Mouse (Mus musculus) cerebellum, adult 8-10 months (tissue): Measurements from ENCODE around the gene Cdc123.

Experiments used
- DNase-seq: peaks from one replicate; pipeline ENCODE4 v3.0.0; 2022

The Cdc123 gene

DNA sequence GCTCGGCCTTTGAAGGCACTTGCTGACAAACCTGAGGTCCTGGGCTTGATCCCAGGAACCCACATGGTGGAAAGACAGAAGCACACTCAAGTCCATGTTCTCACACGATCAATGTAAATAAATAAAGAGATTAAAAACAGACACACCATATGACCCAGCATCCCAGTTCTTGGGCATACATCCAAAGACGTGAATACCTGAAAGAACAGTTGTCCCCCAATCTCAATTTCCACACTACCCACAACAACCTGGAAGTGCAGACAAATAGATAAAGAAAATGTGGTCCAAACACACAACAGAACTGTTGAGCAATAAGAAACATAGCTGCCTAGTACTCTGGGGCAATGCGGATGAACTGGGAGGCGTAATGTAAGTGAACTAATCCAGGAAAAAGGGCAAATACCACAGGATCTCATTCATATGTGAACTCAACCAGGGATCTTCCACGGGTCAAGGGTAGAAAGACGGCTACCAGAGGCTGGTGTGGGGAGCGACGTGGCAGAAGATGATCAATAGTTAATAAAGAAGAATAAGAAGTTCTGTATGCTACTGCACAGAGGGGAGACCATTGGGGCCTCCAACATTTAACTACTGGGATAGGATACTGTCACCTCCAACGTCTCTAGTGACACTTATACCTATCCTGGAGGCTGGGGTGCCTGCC, 42.9 kb downstream of the Cdc123 start:
- no peak for DNase-seq

DNA sequence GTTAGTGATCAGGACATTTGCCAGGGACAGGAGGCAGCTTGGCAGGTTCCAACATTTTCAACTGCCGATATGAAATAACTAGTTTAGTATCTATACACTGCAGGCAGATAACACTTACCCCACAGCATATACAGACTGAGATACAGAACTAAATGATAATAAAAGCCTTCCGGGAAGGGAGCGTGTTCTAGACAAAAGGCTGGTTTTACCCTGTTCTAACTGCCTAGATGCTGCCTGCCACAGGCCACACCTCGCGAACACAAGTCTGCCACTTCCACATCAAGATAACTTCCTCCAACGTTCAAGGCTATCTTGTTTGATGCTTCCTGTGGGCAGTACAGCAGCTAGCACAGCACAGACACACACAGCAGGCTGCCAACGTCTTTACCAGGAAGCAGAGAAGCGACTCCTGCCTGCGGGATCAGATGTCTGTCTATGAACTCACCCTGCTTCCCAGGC, 43.8 kb downstream of the Cdc123 start:
- DNase-seq = no peak

DNA sequence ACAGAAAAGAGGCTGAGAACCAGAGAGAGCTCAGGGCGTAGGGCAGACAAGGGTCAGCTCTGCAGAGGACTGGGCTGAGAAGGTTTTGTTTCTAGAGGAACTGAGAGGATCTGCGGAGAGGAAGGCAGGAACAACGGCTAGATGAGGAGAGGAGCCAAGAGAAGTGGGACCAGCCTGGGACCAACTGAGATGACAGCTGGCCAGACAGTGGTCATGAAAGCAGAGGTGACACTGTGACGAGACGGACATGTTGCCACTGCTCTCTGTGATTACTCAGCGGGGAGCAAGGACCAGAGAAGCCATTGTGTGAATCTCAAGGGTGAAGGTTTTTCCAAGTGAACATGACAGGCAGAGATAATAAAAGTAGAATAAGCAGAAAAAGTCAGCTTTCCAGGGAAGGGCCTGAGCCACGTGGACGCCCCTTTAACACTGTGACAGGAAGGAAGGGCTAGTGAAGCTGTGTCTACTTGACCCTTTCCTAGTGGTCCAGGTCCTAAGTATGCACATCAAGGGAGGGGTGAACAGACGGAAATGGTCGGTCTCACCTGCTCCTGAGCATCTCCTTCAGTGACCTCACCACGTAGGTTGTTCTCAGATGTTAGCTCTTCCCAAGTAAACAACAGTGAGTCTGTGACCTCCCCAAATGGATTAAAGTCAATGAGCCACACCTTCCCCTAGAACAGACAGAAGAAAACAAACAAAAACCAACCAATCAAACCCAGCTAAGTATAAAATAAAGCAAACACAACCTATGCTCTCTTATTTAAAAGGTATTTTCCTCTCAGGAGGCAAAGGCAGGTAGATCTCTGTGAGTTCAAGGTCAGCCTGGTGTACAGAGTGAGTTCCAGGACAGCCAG, 46.9 kb downstream of the Cdc123 start:
- DNase-seq = no peak

DNA sequence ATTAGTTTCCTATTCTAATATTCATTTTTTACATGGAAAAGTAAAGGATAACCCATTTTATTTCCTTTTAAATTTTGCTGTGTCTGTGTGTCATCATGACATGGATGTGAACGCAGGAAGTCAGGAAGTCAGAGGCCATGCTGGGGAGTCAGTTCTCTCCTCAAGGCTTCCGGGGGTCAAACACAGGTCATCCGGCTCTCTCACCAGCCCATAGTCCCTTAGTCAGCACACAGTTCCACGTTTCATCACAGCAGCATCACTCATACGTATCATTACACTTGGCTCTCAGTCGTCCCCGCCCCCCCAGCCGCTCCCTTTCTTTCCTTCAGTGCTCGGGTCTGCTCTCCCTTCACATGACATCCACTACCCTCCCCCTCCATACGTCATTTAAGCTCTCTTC, 51.2 kb downstream of the Cdc123 start:
- no peak for DNase-seq

DNA sequence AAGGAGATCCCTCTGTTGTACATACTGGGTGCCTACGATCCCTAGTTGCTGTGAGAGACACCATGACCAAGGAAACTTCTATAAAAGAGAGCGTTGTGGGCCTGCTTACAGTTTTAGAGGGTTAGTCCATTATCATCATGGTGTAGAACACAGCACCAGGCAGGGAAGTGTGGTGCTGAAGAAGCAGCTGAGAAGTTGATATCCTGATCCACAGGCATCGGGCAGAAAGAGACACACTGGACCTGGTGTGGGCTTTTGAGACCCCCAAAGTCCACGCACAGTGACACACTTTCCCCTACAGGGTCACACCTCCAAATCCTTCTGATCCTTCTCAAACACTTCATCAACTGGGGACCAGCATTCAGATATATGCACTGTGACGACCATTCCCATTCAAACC, 52.9 kb downstream of the Cdc123 start:
- DNase-seq = no peak

DNA sequence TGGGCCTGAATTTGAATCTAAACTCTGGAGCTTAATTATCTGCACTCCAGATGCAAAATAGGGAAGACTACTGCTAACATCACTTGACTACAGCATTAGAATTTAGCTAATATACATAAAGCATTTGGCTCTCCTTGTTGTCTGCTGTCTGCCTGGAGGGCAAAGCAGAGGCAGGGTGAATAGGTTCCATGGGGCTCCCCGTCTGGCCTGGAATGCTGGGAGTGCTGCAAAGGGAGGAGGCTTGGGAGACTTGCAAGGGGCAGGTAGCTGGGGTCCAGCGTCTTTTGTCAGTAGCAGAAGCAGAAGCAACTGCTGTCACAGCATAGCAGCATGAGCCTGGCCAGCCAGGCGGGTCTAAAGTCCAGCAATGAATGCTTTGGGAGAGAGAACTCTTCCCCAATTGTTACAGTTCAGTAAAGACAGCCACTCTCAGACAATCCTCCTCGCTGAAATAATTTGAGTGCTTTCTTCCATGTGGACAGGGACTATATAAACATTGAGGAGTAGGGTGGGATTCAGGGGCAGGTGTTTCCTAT, 55.3 kb downstream of the Cdc123 start:
- no peak for DNase-seq

DNA sequence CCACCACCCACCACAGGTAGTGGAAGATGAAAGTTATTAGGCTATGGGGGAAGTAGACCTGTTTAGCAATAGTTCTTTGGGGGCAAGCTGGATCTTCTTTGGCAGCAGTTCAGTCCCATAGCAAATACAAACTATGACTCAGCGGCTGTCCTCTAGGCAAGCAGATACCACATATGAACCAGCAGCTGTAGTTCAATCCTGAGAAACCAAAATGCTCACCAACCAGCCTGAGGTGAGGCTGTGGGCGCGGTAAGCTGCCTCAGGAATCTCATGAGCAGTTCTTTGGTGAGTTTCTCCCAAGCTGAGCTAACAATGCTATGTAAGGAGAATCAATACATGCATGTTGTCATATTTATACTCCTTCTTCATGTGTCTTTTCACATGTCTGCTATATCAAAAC, 57.6 kb downstream of the Cdc123 start:
- DNase-seq = no peak

DNA sequence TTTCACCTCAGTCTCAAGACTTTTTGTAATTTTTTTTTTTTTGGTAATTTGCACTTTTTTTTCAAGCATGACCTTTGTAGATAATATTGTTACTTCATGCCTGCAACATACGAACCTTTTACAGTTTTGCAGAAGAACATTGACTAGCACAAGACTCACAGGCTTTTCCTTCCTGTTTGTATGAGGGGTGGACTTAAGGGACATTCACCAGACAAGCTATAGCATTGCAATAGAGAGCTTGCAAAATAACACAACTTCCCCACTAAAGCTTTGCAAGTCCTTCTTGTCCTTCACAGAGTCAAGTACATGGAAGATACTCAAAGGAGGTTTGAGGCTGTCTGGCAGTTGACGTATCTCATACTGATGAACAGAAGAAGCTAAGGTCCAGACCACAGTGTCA, 72.5 kb downstream of the Cdc123 start:
- no peak for DNase-seq

DNA sequence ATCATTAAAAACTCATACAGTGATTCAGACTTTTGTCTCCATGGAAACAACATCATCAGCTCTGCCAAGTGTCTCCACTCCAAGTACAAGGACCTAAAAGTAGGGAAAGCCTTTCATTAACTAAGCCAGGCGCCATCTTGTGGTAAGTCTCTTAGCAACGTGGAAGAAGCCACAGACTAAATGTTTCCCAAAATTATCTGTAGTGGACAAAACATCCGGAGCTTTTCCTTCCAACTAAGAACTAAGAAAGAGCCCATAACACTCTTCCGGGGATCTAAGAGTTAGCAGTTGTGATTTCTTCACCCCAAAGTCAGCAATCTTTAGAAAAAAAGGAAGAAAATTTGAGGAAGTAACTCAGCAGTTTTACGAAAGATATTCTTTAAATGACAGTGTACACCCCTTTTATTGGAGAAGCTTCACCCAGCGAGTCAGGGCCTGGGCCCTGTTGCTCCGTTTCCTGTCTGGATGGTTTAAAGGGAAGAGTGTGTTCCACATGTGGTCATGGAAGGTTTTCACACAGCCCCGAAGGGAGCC, 74.2 kb downstream of the Cdc123 start:
- DNase-seq = peak; percentile 46

DNA sequence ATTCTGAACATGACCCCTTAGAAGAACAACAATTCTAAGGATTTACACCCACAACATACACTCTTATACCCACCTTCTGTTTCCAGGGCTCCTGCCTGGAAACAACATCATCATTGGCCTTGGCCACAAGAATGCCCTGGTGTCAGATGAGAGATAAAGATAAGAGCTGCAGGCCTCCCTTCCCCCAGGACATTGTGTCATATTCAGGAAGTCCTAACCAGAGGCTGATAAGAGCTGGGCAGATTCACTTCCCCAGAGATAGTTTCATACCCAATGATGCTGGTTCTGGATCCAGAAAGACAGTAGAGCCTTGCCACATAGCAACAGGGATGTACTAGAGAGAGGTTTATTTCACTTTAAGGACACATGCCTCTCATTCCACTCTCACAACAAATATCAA, 75.3 kb downstream of the Cdc123 start:
- no peak for DNase-seq

DNA sequence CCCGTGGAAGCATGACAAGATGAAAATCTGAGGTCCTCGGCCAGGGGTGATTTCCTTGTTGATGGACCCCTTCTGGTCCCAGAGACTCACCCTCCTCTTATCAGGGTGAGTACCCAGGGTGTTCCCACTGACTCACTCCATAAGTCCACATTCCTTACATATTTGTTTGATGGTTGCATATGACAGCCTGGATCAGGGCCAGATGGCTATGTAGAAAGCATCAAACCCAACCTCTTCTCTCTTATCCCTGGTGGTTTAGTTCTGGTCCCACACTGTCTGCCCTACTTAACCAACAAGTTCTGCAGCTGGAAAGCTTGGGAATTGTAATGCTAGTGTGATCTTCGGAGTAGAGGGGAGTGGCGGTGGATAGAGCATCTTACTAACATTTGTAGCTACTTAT, 76.0 kb downstream of the Cdc123 start:
- DNase-seq = no peak

DNA sequence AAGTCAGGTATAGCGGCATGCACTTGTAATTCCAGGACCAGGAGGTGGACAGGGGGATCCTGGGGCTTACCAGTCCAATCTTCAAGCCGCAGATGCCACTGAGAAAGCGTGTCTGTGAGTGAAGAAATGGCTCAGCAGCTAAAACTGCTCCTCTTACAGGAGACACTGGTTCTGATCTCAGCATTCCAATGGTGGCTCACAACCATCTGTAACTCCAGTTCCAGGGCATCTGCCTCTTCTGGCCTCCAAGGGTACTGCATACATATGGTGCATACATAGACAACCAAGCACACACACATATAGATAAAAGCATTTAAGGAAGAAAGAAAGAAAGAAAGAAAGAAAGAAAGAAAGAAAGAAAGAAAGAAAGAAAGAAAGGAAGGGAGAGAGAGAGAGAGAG, 82.9 kb downstream of the Cdc123 start:
- DNase-seq = no peak

DNA sequence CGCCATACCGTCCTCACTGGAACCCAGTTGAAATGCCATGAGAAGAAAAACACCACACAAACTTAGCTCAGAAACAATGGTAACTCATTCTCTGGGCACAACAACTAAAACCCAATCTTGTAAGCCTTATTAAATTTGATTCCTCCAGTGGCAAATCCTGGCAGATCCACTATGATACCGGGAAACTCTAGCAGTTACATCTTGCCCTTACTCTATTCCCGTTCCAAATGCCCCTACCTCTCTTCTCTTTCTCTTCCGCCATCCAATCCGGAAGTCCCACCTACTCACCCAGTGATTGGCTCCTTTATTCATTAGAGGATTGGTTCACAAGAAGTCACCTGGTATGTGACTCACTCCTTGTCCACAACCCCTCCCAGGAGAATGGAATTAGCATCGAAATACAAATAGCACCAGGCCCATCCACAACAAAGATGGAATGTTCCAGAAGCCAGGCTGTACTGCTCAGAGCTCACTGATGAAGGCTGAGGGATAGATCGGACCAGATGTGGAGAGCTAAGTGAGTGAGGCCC, 84.4 kb downstream of the Cdc123 start:
- DNase-seq = no peak

DNA sequence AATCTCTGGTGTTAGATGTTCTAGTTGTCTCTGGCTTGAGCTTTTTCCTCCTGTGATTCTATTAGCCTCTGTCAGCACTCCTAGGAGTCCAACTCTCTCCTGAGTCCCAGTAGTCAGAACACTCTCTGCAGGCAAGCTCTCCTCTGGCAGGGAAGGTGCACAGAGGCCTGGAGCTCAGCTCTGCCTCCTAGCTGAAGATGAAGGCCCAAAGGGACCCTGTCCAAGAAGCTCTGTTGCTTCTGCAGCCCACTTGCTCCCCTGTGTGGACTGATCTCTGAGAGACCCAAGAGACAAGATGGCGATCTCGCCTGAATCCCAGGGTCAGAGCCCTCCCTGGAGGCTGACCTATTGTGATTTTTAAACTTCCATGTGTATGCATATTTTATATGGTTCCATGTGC, 86.4 kb downstream of the Cdc123 start:
- DNase-seq = no peak

DNA sequence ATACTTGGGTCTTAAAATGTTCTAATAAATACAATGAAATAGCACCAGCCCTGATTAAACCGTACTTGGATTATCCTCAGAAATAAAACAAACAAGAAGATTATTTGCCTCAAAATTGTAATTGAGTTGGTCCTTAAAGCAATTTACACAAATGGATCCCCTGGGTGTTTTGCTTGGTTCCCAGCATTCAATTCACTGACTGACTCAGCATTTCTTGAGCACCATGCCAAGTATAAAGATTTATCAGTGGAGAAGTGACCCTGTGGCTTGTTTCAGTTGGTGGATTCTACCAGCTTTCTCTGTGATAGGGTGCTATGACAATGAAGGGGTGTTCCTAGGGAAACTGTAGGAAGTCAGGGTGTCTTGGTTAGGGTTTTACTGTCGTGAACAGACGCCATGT, 94.1 kb downstream of the Cdc123 start:
- DNase-seq = no peak

DNA sequence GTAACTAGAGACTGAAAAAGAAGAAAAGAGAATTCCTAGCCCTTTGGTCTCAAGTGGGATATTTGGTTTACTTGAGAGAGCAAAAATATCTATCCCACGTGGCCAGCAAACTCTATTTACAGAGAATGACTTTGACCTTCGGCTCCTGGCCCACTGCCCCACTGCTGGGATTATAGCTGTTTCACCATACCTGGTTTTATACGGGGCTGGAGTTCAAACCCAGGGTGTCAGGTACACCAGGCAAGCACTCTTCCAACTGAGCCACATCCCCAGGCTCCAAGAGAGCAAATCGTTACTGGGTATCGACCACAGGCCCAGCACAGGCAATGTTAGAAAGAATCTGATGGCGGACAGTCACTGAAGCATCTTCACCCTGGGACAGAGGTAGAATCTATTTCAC, 95.8 kb downstream of the Cdc123 start:
- no peak for DNase-seq

DNA sequence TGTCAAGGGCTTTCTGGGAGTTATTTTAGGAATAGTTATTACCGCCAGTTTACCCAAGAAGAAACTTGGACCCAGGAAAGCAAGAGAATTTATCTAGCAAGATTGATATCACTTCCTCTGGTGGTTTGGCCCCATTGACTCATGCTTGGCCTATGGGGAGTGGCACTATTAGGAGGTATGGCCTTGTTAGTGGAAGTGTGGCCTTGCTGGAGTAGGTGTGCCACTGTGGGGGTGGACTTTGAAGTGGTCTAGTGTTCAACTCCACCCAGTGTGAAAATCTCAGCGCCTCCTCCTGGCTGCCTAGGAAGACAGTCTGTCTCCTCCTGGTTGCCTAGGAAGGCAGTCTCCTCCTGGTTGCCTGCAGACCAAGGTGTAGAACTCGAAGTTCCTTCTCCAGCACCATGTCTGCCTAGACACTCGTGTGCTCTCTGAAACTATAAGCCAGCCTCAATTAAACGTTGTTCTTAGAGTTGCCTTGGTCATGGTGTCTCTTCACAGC, 97.4 kb downstream of the Cdc123 start:
- DNase-seq = no peak

DNA sequence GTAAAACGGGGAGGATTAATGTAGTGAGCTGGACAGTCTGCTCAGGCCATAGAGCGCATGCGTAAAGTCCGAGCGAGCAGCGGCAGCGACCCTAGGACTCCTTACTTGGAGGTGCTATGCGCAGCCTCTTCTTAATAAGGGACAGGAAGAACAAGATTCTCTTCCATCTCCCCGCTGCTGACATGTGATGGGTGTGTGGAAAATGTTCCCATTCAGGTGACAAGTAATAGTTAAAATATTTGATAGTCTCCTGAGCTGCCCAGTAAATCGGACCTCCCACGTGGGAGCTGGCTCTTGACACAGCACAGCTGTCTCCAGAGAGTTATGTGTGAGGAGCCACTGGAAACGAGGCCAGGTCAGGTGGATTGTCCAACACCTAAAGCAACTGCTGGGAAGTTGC, 98.4 kb downstream of the Cdc123 start:
- no peak for DNase-seq
